Mouse (Mus musculus): ENCODE data around the gene Mybphl. TPM values are rescaled to one million over a fixed set of nuclear protein-coding genes. Genes with fewer than 3 reads are reported as not detected.

The Mybphl gene
- total RNA-seq, 1 experiment from 2014 or later = not detected

Other genes starting within 250 kb of the Mybphl start
- gene Gnai3, start 218.8 kb upstream of the Mybphl start, total RNA-seq (2017) = 143 and 165 TPM in 2 replicates
- gene Gpr61, start 210.0 kb upstream of the Mybphl start, total RNA-seq (2017) = 0.23 TPM in 1 of 2 replicates, not detected in the other
- 1.3 and 1.6 TPM in 2 replicates for gene Amigo1, start 178.6 kb upstream of the Mybphl start, total RNA-seq (2017)
- 26.8 and 29.0 TPM in 2 replicates for gene Cyb561d1, start 163.7 kb upstream of the Mybphl start, total RNA-seq (2017)
- gene Atxn7l2, start 154.0 kb upstream of the Mybphl start, total RNA-seq (2017) = 5.8 and 7.3 TPM in 2 replicates
- not detected in 2 replicates for gene Sypl2, start 138.3 kb upstream of the Mybphl start, total RNA-seq (2017)
- 54.4 and 69.7 TPM in 2 replicates for gene Psma5, start 108.0 kb upstream of the Mybphl start, total RNA-seq (2017)
- gene Sort1, start 80.8 kb upstream of the Mybphl start, total RNA-seq (2017) = 24.7 and 26.2 TPM in 2 replicates
- gene Psrc1, start 18.9 kb downstream of the Mybphl start, total RNA-seq (2017) = 0.35 and 1.7 TPM in 2 replicates
- gene Celsr2, start 50.6 kb downstream of the Mybphl start, total RNA-seq (2017) = 0.86 and 1.6 TPM in 2 replicates
- gene Sars, start 80.3 kb downstream of the Mybphl start, total RNA-seq (2017) = 148 and 192 TPM in 2 replicates
- not detected in 2 replicates for gene 1700013F07Rik, start 169.2 kb downstream of the Mybphl start, total RNA-seq (2017)
- gene 5330417C22Rik, start 171.6 kb downstream of the Mybphl start, total RNA-seq (2017) = 0.12 TPM in 1 of 2 replicates, not detected in the other
- 65.3 and 66.4 TPM in 2 replicates for gene Tmem167b, start 197.6 kb downstream of the Mybphl start, total RNA-seq (2017)
- gene Taf13, start 206.8 kb downstream of the Mybphl start, total RNA-seq (2017) = 46.6 and 46.7 TPM in 2 replicates
- 29.6 and 38.4 TPM in 2 replicates for gene Wdr47, start 226.4 kb downstream of the Mybphl start, total RNA-seq (2017)

Measured in neutrophil, adult 5-6 weeks (primary cell).